Mouse (Mus musculus): ENCODE measurements around the gene Acads. TPM values are rescaled to one million over a fixed set of nuclear protein-coding genes. Genes with fewer than 3 reads are reported as not detected.

Acads gene
- total and polyA plus RNA-seq, 3 experiments, result 31.9 to 56.5 TPM; not detected in 1

DNA sequence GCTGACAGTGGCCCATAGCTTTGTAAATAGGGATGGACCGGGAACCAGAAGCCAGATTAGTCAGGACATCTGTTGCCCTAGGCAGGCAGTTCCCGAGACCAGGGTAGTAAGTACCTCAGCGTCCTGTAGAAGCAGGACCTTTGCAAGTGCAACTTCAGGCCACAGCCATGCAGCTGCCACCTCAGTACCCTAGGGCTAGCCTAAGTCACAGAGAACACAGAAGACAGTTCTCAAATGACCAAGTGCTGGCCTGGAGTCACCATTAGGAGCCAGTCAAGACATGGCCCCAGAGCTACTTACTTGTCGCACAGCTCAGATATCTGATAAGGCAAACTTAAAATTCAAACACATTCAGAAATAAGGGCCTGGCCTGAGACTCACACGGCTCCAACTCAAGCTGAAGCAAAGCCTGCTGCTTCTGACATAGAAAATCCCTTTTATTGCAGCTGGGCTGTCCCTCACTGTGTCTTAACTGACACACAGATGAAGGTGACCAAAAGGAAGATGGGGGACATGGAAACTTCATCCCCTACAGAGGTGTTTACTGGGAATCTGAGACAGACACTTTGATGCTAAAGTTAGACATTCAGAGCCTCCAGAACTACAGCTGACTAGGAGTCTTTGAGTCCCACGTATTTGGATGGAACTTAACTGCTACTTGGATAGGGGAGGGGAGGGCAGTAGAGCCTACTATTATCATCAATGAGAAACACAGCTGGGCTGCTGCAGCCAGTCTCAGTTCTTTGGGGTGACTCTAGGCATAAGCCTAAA, 27.0 kb upstream of the Acads start:
- Histone ChIP-seq H3K9me3 (replicated peaks; ENCODE audit: insufficient read depth, low read length) (no peaks in the 10 kb centered on the region), H3K27ac (ENCODE audit: control insufficient read depth, low read depth, low read length) (no peak overlapping the region), H3K4me1 (ENCODE audit: control insufficient read depth in 1 of 2, insufficient read depth in 2 of 2, low read length in 2 of 2) (no peaks in the 10 kb centered on the region), H3K9ac (ENCODE audit: control insufficient read depth, low read depth, low read length, poor library complexity, severe bottlenecking) (no peak overlapping the region), H3K4me3 (ENCODE audit: control insufficient read depth in 1 of 2, insufficient read depth in 1 of 2, low read depth in 2 of 2, low read length in 2 of 2) (no peak overlapping the region), H3K36me3 (ENCODE audit: control insufficient read depth in 1 of 2, insufficient read depth in 2 of 2, low read length in 2 of 2) (peaks cover 0 to 24% of the 10 kb centered on the region in 2 experiments; a peak in 2 of 4 replicates), H3K27me3 (ENCODE audit: control insufficient read depth in 1 of 2, insufficient read depth in 2 of 2, low read length in 2 of 2) (no peaks in the 10 kb centered on the region), H3K79me2 (ENCODE audit: control insufficient read depth, insufficient read depth, low read length, poor library complexity) (no peaks in the 10 kb centered on the region)
- no peak for DNase-seq (ENCODE audit: low read depth, low spot score)
- TF ChIP-seq BHLHE40 (IDR thresholded peaks at IDR 0.05; ENCODE audit: borderline replicate concordance, low read depth, low read length) (no peak), ZNF384 (IDR thresholded peaks at IDR 0.05; ENCODE audit: low read depth, low read length) (no peak), POLR2A (IDR thresholded peaks at IDR 0.05; ENCODE audit: control insufficient read depth in 1 of 2, insufficient read depth in 1 of 2, low read depth in 1 of 2, low read length in 2 of 2, poor library complexity in 1 of 2) (0 out of 4 replicates have a peak, but pooled peaks of 1 of the 2 experiments have one; percentile 26), UBTF (IDR thresholded peaks at IDR 0.05; ENCODE audit: borderline replicate concordance, insufficient read depth, low read depth, low read length) (no peak)

DNA sequence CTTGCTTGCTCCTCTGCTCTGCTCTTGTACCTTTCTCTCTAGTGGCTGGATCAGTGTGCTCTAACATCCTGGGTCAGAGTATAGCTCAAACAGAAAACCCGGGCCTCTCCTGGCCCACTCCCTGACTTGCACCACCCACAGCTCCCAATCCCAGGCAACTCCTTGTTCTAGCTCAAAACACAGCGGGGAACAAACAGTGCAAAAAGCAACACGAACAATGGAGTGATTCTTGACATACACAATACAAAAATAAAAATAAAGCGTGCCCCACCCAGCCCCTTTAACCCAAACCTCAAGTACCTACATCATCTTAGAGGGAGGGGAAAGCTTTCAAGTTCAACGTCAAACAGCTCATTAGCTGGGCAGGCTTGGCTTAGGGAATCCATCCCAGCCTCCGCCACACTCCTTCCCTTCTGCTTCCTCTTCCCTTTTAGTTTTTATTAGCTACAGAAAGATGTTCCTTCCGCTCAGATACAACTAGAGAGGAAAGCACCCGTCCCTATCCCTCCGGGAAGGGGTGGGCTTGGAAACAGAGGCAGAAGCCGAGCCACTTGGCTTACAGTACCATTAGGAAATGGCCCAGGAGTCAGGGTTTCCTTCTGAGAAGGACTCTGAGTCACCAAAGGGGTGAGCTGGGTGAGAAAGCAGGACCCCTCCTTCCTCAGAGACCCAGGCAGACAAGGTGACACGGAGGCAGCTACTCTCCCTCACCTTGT, 26.3 kb upstream of the Acads start:
- Histone ChIP-seq H3K79me2 (ENCODE audit: control insufficient read depth, insufficient read depth, low read length, poor library complexity) (no peaks in the 10 kb centered on the region), H3K27me3 (ENCODE audit: control insufficient read depth in 1 of 2, insufficient read depth in 2 of 2, low read length in 2 of 2) (no peaks in the 10 kb centered on the region), H3K36me3 (ENCODE audit: control insufficient read depth in 1 of 2, insufficient read depth in 2 of 2, low read length in 2 of 2) (peaks cover 0 to 18% of the 10 kb centered on the region in 2 experiments; a peak in 2 of 4 replicates), H3K9ac (ENCODE audit: control insufficient read depth, low read depth, low read length, poor library complexity, severe bottlenecking) (no peak overlapping the region), H3K4me1 (ENCODE audit: control insufficient read depth in 1 of 2, insufficient read depth in 2 of 2, low read length in 2 of 2) (no peaks in the 10 kb centered on the region), H3K27ac (ENCODE audit: control insufficient read depth, low read depth, low read length) (no peak overlapping the region), H3K4me3 (ENCODE audit: control insufficient read depth in 1 of 2, insufficient read depth in 1 of 2, low read depth in 2 of 2, low read length in 2 of 2) (no peak overlapping the region), H3K9me3 (replicated peaks; ENCODE audit: insufficient read depth, low read length) (no peaks in the 10 kb centered on the region)
- TF ChIP-seq GABPA (IDR thresholded peaks at IDR 0.05; ENCODE audit: low read depth, low read length), result no peak
- no peak for TF ChIP-seq TAL1 (IDR thresholded peaks at IDR 0.05; ENCODE audit: low read length)
- no peak for TF ChIP-seq BHLHE40 (IDR thresholded peaks at IDR 0.05; ENCODE audit: borderline replicate concordance, low read depth, low read length)
- no peak for TF ChIP-seq GATA1 (IDR thresholded peaks at IDR 0.05; ENCODE audit: low read depth, low read length)
- no peak for TF ChIP-seq MYC (IDR thresholded peaks at IDR 0.05; ENCODE audit: low read depth, low read length)
- TF ChIP-seq CHD1 (IDR thresholded peaks at IDR 0.05; ENCODE audit: low read depth, low read length), result no peak
- no peak for TF ChIP-seq SIN3A (IDR thresholded peaks at IDR 0.05; ENCODE audit: low read length)
- TF ChIP-seq ETS1 (IDR thresholded peaks at IDR 0.05; ENCODE audit: low read depth, low read length), result no peak
- no peak for TF ChIP-seq MAZ (IDR thresholded peaks at IDR 0.05; ENCODE audit: low read depth, low read length)
- TF ChIP-seq POLR2AphosphoS5 (IDR thresholded peaks at IDR 0.05; ENCODE audit: borderline replicate concordance, low read depth, low read length), result no peak
- TF ChIP-seq ZNF384 (IDR thresholded peaks at IDR 0.05; ENCODE audit: low read depth, low read length), result no peak
- no peak for TF ChIP-seq USF1 (IDR thresholded peaks at IDR 0.05; ENCODE audit: low read depth, low read length)
- no peak for TF ChIP-seq ELF1 (IDR thresholded peaks at IDR 0.05; ENCODE audit: low read depth, low read length)
- no peak for TF ChIP-seq CTCF (IDR thresholded peaks at IDR 0.05 in 2 of 3, conservative IDR thresholded peaks at IDR 0.05 in 1 of 3; ENCODE audit: control insufficient read depth in 1 of 3, insufficient read depth in 1 of 3, low read depth in 2 of 3, low read length in 3 of 3, poor library complexity in 1 of 3, severe bottlenecking in 1 of 3)
- no peak for TF ChIP-seq JUND (IDR thresholded peaks at IDR 0.05; ENCODE audit: low read depth, low read length)
- no peak for TF ChIP-seq RCOR1 (IDR thresholded peaks at IDR 0.05; ENCODE audit: low read depth, low read length)
- TF ChIP-seq TBP (IDR thresholded peaks at IDR 0.05; ENCODE audit: low read depth, low read length), result no peak
- no peak for TF ChIP-seq ZKSCAN1 (IDR thresholded peaks at IDR 0.05; ENCODE audit: low read depth, low read length)
- no peak for TF ChIP-seq SMC3 (IDR thresholded peaks at IDR 0.05; ENCODE audit: low read depth, low read length)
- DNase-seq (ENCODE audit: low read depth, low spot score), result no peak
